Mouse (Mus musculus) bone marrow, adult 2 months (tissue): ENCODE data around the gene Ints3. TPM values are rescaled to one million over a fixed set of nuclear protein-coding genes. Genes with fewer than 3 reads are reported as not detected.

Source experiments
- H3K27ac ChIP-seq: fragments of 200-500 bp; 2 replicates; pipeline ENCODE4 v1.5.1; 2012; ENCODE audit warnings: low read depth, mild to moderate bottlenecking, control low read depth, inconsistent platforms, low read length; ENCODE audit not compliant: control insufficient read depth, poor library complexity, insufficient read depth
- H3K4me1 ChIP-seq: fragments of 200-500 bp; 2 replicates; pipeline ENCODE4 v1.6.1; 2011; ENCODE audit warnings: low read length; ENCODE audit not compliant: control insufficient read depth, insufficient read depth
- H3K4me3 ChIP-seq: fragments of 200-500 bp; replicated peaks from 2 replicates; pipeline ENCODE3; 2011; ENCODE audit warnings: mild to moderate bottlenecking, low read depth, low read length, control low read depth; ENCODE audit not compliant: control insufficient read depth
- CTCF ChIP-seq: fragments of 200-500 bp; IDR thresholded peaks from 2 replicates; pipeline ENCODE4 v1.5.1; 2011; ENCODE audit warnings: low read length, control low read depth; ENCODE audit not compliant: control insufficient read depth, insufficient read depth
- POLR2A ChIP-seq: fragments of 200-500 bp; IDR thresholded peaks from 2 replicates; pipeline ENCODE4 v1.6.1; 2011; ENCODE audit warnings: low read depth, mild to moderate bottlenecking, control low read depth, low read length, borderline replicate concordance; ENCODE audit not compliant: control insufficient read depth
- WGBS: fragments of 180-500 bp; shearing (Covaris S2); methylation state at CpG from one replicate; pipeline ENCODE4 v1.1.7; 2018; 5-methylcytosine and 5-hydroxymethylcytosine counted together
- polyA plus RNA-seq: library from polyadenylated mRNA; stranded (reverse); fragments of >200 nt; gene quantifications from 2 replicates; pipeline ENCODE4 v1.2.4, GENCODE M21; 2011; ENCODE audit warnings: low replicate concordance; ENCODE audit not compliant: missing spikeins, insufficient read depth, insufficient read length

The Ints3 gene
- polyA plus RNA-seq, 1 experiment: 21.2 TPM

- Histone ChIP-seq H3K27ac (no peak overlapping the region), H3K4me3 (no peak overlapping the region), H3K4me1 (peaks cover 1% of the 10 kb centered on the region; the same call in 1 of the 2 replicates)
- WGBS: 48% methylated on average over 5 of the region's 5 CpGs
- TF ChIP-seq CTCF: peak; percentile 97
- TF ChIP-seq POLR2A: no peak
Measured at GRCm38 (mm10) chr3:90412312-90413010, 21.0 kb downstream of the Ints3 start.

GRCm38 (mm10) chr3:90408721-90409120 is 24.7 kb downstream of the Ints3 start:
- Histone ChIP-seq H3K27ac (no peak overlapping the region), H3K4me1 (peaks cover 1% of the 10 kb centered on the region; the same call in 1 of the 2 replicates), H3K4me3 (no peak overlapping the region)
- no peak for TF ChIP-seq POLR2A
- TF ChIP-seq CTCF: no peak
- WGBS: 19% methylated on average over 3 of the region's 3 CpGs

GRCm38 (mm10) chr3:90406414-90406813 is 27.0 kb downstream of the Ints3 start:
- no peak for TF ChIP-seq CTCF
- no peak for TF ChIP-seq POLR2A
- Histone ChIP-seq H3K27ac (no peak overlapping the region), H3K4me3 (no peak overlapping the region), H3K4me1 (peaks cover 1% of the 10 kb centered on the region; the same call in 1 of the 2 replicates)
- 92% methylated on average over 5 of the region's 5 CpGs for WGBS

- no peak overlapping the region for H3K27ac ChIP-seq
- TF ChIP-seq CTCF (no peak), POLR2A (no peak)
- no peak overlapping the region for H3K4me3 ChIP-seq
- WGBS: 88% methylated on average over 4 of the region's 4 CpGs
- peaks cover 1% of the 10 kb centered on the region; the same call in 1 of the 2 replicates for H3K4me1 ChIP-seq
Measured at GRCm38 (mm10) chr3:90404609-90405008, 28.8 kb downstream of the Ints3 start.

GRCm38 (mm10) chr3:90404121-90404520 is 29.3 kb downstream of the Ints3 start:
- peaks cover 1% of the 10 kb centered on the region; the same call in 1 of the 2 replicates for H3K4me1 ChIP-seq
- no peak overlapping the region for H3K27ac ChIP-seq
- H3K4me3 ChIP-seq: no peak overlapping the region
- TF ChIP-seq CTCF (no peak), POLR2A (no peak)
- 88% methylated on average over 3 of the region's 3 CpGs for WGBS

- Histone ChIP-seq H3K4me3 (no peak overlapping the region), H3K4me1 (no peaks in the 10 kb centered on the region), H3K27ac (no peak overlapping the region)
- TF ChIP-seq CTCF: no peak
- no peak for TF ChIP-seq POLR2A
- 81% methylated on average over 4 of the region's 4 CpGs for WGBS
Measured at GRCm38 (mm10) chr3:90400993-90401392, 32.4 kb downstream of the Ints3 start.

- Histone ChIP-seq H3K27ac (no peak overlapping the region), H3K4me1 (no peaks in the 10 kb centered on the region), H3K4me3 (no peak overlapping the region)
- 77% methylated on average over 3 of the region's 3 CpGs for WGBS
- no peak for TF ChIP-seq CTCF
- no peak for TF ChIP-seq POLR2A
Measured at GRCm38 (mm10) chr3:90395629-90396028, 37.8 kb downstream of the Ints3 start.

GRCm38 (mm10) chr3:90392661-90393060 is 40.8 kb downstream of the Ints3 start:
- peaks cover 4% of the 10 kb centered on the region for H3K4me1 ChIP-seq
- WGBS: 92% methylated on average over 3 of the region's 3 CpGs

More at GRCm38 (mm10) chr3:90392661-90393060, 40.8 kb downstream of the Ints3 start:
- Histone ChIP-seq H3K27ac (no peak overlapping the region), H3K4me3 (no peak overlapping the region)
- TF ChIP-seq CTCF: no peak
- no peak for TF ChIP-seq POLR2A
